Mouse (Mus musculus): ENCODE results near the gene Cdk19. TPM values are rescaled to one million over a fixed set of nuclear protein-coding genes. Genes with fewer than 3 reads are reported as not detected.

Cdk19 gene
- polyA plus RNA-seq, 1 experiment, result 0.47 TPM

DNA sequence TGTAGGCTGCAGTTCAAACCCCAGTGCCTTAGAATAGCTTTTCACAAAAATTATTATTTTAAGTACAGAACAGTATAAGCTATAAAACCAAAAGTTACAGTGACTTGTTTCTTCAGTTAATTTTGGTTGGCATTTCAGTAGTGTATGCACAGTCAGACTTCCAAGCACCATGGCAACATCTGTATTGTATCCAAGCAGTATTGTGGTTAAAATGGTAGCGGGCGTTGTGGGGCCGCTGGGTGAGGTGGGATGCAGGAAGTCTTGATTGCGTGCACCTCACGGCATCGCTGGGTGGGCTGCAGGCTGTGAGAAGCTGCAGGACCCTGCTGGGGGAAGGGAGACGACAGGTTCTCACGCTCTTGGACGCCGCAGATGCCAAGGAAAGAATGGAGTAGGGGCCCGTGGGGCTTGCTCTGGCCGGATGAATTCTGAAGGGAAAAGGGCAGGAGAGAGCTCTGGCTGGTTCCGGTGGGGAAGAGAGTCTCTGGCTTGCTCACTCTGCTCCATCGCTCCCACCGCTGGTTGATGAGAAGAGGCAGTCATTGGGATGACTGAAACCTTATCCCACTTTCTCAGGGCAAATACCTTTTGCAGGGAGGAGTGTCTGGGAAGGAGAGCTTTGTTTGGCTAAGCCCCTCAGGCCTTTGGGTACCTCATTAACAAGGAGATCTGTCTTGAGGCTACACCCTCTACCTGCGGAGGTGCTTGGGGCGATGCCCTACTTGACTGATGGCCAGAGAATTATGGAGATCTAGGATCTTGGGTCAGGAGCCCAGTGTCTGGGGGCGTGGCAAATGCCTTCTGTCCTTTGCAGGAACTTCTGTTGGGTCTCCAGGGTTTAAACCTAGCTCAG is 86.1 kb downstream of the Cdk19 start:
- Histone ChIP-seq H3K27me3 (ENCODE audit: control insufficient read depth) (no peaks in the 10 kb centered on the region), H3K4me1 (ENCODE audit: control insufficient read depth) (peaks cover 8% of the 10 kb centered on the region), H3K4me3 (replicated peaks) (no peak overlapping the region), H3K9me3 (ENCODE audit: control insufficient read depth, low read length) (no peaks in the 10 kb centered on the region), H3K36me3 (ENCODE audit: control insufficient read depth) (no peaks in the 10 kb centered on the region)
- TF ChIP-seq TAL1 (IDR thresholded peaks at IDR 0.05; ENCODE audit: low read length) (no peak), GATA1 (IDR thresholded peaks at IDR 0.05; ENCODE audit: low read length) (no peak)

DNA sequence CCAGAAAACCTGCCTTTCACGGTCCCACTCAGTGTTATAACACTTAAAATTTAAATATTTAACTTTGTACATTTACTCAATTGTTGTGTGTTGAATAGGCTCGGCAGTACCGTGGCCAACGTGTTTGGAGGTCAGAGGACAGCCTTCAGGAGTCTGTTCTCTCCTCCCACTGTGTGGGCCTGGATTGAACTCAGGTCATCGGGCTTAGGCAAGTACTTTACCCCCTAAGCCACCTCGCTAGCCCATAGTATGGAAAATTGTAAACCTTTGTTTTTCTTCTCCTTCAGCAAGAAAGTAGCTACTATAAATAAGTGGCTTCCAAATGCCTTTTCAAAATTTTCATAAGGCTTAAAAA is 86.7 kb downstream of the Cdk19 start:
- no peak for TF ChIP-seq GATA1 (IDR thresholded peaks at IDR 0.05; ENCODE audit: low read length)
- TF ChIP-seq TAL1 (IDR thresholded peaks at IDR 0.05; ENCODE audit: low read length), result no peak
- Histone ChIP-seq H3K27me3 (ENCODE audit: control insufficient read depth) (no peaks in the 10 kb centered on the region), H3K4me1 (ENCODE audit: control insufficient read depth) (peaks cover 5% of the 10 kb centered on the region; the same call in 1 of the 2 replicates), H3K36me3 (ENCODE audit: control insufficient read depth) (no peaks in the 10 kb centered on the region), H3K9me3 (ENCODE audit: control insufficient read depth, low read length) (no peaks in the 10 kb centered on the region), H3K4me3 (replicated peaks) (no peak overlapping the region)

DNA sequence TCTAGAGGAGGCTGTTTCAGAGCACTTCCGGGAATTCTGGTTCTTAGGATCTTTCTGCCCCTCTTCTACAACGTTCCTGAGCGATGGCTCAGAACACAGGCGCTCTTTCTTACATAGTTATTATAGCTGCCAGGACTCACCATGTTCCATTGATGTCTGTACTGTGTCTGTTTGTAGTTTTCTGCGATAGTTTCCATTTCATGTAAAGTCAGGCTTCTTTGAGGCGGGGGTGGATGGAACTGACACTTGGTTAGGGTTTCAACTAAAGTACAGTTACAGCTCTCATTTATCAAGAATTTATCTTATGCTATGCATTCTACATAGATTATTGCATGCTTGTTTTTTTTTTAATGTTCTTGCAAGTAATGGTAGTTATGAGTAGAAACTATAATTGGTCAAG is 89.3 kb downstream of the Cdk19 start:
- Histone ChIP-seq H3K4me1 (ENCODE audit: control insufficient read depth) (no peaks in the 10 kb centered on the region; the same call in 1 of the 2 replicates), H3K27me3 (ENCODE audit: control insufficient read depth) (no peaks in the 10 kb centered on the region), H3K9me3 (ENCODE audit: control insufficient read depth, low read length) (no peaks in the 10 kb centered on the region), H3K36me3 (ENCODE audit: control insufficient read depth) (no peaks in the 10 kb centered on the region), H3K4me3 (replicated peaks) (no peak overlapping the region)
- no peak for TF ChIP-seq GATA1 (IDR thresholded peaks at IDR 0.05; ENCODE audit: low read length)
- TF ChIP-seq TAL1 (IDR thresholded peaks at IDR 0.05; ENCODE audit: low read length), result no peak

DNA sequence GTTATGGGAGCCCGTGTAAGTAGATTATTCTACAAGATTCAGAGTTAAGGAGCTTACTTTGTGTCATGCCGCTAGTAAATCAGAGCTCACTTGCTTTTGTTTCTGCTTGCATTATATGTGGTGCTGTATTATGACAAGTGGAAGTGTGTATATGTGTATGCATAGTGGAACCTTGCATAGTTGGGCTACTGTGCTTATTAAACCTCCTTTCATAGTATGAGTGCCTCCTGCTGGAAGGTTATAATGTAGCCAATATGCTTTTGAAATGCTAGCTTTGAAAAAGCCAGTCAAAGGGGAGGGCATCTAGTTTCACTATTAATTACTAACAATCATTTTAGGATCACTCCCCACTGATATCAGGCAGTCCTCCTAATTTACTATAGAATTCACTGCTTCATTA is 89.7 kb downstream of the Cdk19 start:
- Histone ChIP-seq H3K4me1 (ENCODE audit: control insufficient read depth) (no peaks in the 10 kb centered on the region; the same call in 1 of the 2 replicates), H3K36me3 (ENCODE audit: control insufficient read depth) (no peaks in the 10 kb centered on the region), H3K9me3 (ENCODE audit: control insufficient read depth, low read length) (no peaks in the 10 kb centered on the region), H3K27me3 (ENCODE audit: control insufficient read depth) (no peaks in the 10 kb centered on the region), H3K4me3 (replicated peaks) (no peak overlapping the region)
- TF ChIP-seq TAL1 (IDR thresholded peaks at IDR 0.05; ENCODE audit: low read length) (no peak), GATA1 (IDR thresholded peaks at IDR 0.05; ENCODE audit: low read length) (no peak)

DNA sequence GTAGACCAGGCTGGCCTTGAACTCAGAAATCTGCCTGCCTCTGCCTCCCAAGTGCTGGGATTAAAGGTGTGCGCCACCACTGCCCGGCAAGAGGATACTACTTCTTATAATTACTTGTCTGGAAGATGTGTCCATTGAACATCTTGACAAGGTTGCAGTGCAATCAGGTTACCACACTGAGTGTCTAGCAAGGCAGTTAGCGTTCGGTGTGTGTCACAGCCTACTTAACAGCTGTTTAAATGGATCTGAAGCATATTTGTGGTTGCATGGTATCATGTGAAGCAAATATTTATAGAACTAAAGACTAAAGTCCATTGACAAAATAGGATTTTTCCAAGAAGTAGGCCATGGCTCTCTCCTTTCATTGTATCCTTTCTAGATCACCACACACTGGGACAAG is 90.8 kb downstream of the Cdk19 start:
- TF ChIP-seq TAL1 (IDR thresholded peaks at IDR 0.05; ENCODE audit: low read length), result no peak
- no peak for TF ChIP-seq GATA1 (IDR thresholded peaks at IDR 0.05; ENCODE audit: low read length)

DNA sequence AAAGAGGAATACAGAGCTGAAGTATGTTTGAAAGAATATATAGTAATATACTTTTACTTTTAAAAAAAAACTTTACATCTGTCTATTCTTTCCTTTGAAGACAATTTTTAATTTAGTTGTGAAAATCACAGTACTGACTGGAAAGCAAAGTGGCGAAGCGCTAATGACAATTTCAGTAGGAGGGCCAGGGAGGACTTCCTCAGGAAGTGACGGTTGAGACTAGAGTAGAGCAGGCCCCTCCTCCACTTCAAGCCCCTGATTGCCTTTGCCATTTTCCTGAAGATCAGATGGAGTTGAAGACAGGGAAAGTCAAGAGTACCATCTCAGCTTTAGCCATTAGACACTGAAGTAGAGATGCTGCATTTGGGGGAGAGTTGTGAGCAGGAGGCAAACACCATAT is 92.6 kb downstream of the Cdk19 start:
- H3K27me3 ChIP-seq (ENCODE audit: control insufficient read depth), result no peaks in the 10 kb centered on the region
- H3K4me1 ChIP-seq (ENCODE audit: control insufficient read depth), result no peaks in the 10 kb centered on the region
- no peak overlapping the region for H3K4me3 ChIP-seq (replicated peaks)
- TF ChIP-seq GATA1 (IDR thresholded peaks at IDR 0.05; ENCODE audit: low read length) (no peak), TAL1 (IDR thresholded peaks at IDR 0.05; ENCODE audit: low read length) (no peak)
- no peaks in the 10 kb centered on the region for H3K9me3 ChIP-seq (ENCODE audit: control insufficient read depth, low read length)
- H3K36me3 ChIP-seq (ENCODE audit: control insufficient read depth), result no peaks in the 10 kb centered on the region

More for the DNA sequence above, 90.8 kb downstream of the Cdk19 start:
- H3K36me3 ChIP-seq (ENCODE audit: control insufficient read depth), result no peaks in the 10 kb centered on the region
- H3K4me1 ChIP-seq (ENCODE audit: control insufficient read depth), result no peaks in the 10 kb centered on the region; the same call in 1 of the 2 replicates
- no peaks in the 10 kb centered on the region for H3K27me3 ChIP-seq (ENCODE audit: control insufficient read depth)
- no peaks in the 10 kb centered on the region for H3K9me3 ChIP-seq (ENCODE audit: control insufficient read depth, low read length)
- no peak overlapping the region for H3K4me3 ChIP-seq (replicated peaks)

DNA sequence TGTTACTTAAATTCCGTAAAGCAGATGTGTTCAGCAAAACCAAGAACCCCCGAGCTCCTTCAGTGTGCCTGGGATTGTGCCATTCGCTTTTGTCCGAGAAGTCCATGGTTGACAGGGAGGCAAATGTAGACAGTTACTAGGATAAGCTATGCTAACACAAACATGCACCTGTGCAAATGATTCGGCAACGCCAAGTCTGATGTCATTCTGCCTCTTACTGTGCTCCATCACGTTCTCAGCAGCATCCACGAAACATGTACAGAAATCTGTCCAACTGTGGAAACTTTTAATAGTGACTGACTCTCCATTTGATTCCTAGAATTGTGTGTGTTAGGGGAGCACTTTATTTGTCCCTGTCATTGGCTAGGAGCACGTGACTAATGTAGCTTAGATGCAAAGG is 93.0 kb downstream of the Cdk19 start:
- H3K36me3 ChIP-seq (ENCODE audit: control insufficient read depth), result no peaks in the 10 kb centered on the region
- TF ChIP-seq GATA1 (IDR thresholded peaks at IDR 0.05; ENCODE audit: low read length), result no peak
- no peak for TF ChIP-seq TAL1 (IDR thresholded peaks at IDR 0.05; ENCODE audit: low read length)
- no peaks in the 10 kb centered on the region for H3K9me3 ChIP-seq (ENCODE audit: control insufficient read depth, low read length)
- no peaks in the 10 kb centered on the region for H3K27me3 ChIP-seq (ENCODE audit: control insufficient read depth)
- H3K4me3 ChIP-seq (replicated peaks), result no peak overlapping the region
- H3K4me1 ChIP-seq (ENCODE audit: control insufficient read depth), result no peaks in the 10 kb centered on the region

DNA sequence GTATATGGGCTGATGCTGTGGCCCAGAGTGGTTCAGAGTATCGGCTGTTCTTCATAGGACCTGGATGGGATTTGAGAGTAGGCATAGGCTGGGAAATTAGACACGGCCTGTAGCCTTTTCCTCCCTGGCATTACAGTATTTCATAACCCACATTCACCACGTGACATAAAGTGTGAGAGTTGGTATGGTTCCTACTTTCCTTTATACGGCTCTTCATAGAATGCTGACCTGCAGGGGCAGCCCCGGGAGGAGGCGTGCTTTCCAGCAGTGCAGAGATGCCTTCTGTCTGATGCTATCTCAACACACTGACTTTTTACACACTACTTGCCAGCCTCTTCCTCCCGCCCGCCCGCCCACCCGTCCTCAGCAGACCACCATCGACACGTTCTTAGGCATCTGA is 96.0 kb downstream of the Cdk19 start:
- no peak overlapping the region for H3K4me3 ChIP-seq (replicated peaks)
- no peaks in the 10 kb centered on the region for H3K36me3 ChIP-seq (ENCODE audit: control insufficient read depth)
- no peaks in the 10 kb centered on the region for H3K27me3 ChIP-seq (ENCODE audit: control insufficient read depth)
- no peaks in the 10 kb centered on the region for H3K9me3 ChIP-seq (ENCODE audit: control insufficient read depth, low read length)
- TF ChIP-seq TAL1 (IDR thresholded peaks at IDR 0.05; ENCODE audit: low read length) (no peak), GATA1 (IDR thresholded peaks at IDR 0.05; ENCODE audit: low read length) (no peak)
- no peaks in the 10 kb centered on the region for H3K4me1 ChIP-seq (ENCODE audit: control insufficient read depth)

DNA sequence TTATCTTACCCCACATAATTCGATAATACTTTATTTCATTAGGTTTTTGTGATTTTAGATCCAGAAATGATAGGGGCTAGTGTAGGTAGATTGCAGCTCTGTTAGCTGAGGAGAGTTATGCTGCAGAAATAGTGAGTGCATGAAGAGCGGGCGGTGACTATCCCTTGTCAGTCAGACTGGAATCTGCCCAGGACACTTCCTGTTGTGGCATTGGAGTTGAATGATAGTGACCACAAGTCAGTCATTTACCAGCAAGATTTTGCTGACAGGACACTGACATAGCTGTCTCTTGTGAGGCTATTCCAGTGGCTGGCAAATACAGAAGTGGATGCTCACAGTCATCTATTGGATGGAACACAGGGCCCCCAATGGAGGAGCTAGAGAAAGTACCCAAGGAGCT is 97.8 kb downstream of the Cdk19 start:
- Histone ChIP-seq H3K9me3 (ENCODE audit: control insufficient read depth, low read length) (no peaks in the 10 kb centered on the region), H3K4me3 (replicated peaks) (no peak overlapping the region), H3K27me3 (ENCODE audit: control insufficient read depth) (no peaks in the 10 kb centered on the region), H3K36me3 (ENCODE audit: control insufficient read depth) (peaks cover 2% of the 10 kb centered on the region; the same call in 1 of the 2 replicates), H3K4me1 (ENCODE audit: control insufficient read depth) (no peaks in the 10 kb centered on the region)
- no peak for TF ChIP-seq TAL1 (IDR thresholded peaks at IDR 0.05; ENCODE audit: low read length)

Data from erythroblast, embryonic 14.5 days (primary cell).